Mouse (Mus musculus) megakaryocyte-erythroid progenitor cell, adult 5-6 weeks (primary cell): ENCODE data around the gene Mug2. TPM values are rescaled to one million over a fixed set of nuclear protein-coding genes. Genes with fewer than 3 reads are reported as not detected.
"Not testable (repeated sequence)": the region's sequence is repeated elsewhere in the genome, so short reads cannot be mapped to it uniquely, and the experiment has no call there.

ENCODE experiments used
- ATAC-seq: replicated peaks from 2 replicates; pipeline ENCODE4 v1.8.0; 2016; ENCODE audit warnings: mild to moderate bottlenecking, inconsistent platforms; ENCODE audit not compliant: severe bottlenecking, poor library complexity, low FRiP score, low TSS enrichment
- total RNA-seq, 2 experiments: library from RNA; stranded (forward) in 1 of 2; stranded (reverse) in 1 of 2; fragments of 200-1000, 215-1000 nt in 1 of 2; fragments of >200 nt in 1 of 2; fragmentation: Nextera tagmentation in 1 of 2; gene quantifications; 2 replicates each; pipeline ENCODE4 v1.2.3; 2014 to 2017

The Mug2 gene
- total RNA-seq (2014; fragmentation: Nextera tagmentation), result not detected in 2 replicates
- not detected in 2 replicates for total RNA-seq (2017)

DNA sequence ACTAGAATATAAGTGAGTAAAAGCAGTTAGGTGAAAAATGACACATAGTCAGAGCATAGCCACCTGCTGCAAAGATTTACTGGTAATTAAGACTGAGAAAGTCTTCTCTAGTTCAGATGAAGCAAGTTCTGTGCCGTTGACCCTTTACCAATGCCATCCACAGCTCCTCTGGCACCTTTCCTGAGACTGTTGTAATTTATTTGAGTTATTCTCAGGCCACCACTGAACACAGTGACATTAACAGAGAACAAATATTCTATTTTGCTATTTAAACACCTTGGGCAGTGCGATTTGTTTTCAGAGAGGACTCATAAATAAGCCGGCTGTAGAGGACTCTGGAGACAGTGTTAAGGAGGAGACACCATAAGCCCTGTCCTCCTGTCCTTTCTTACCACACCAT, at the start of gene Mug2:
Gene Mug2 (plus strand): TSS at position 301 of the 400 bp plus-strand sequence.
- ATAC-seq, result not testable (repeated sequence)

DNA sequence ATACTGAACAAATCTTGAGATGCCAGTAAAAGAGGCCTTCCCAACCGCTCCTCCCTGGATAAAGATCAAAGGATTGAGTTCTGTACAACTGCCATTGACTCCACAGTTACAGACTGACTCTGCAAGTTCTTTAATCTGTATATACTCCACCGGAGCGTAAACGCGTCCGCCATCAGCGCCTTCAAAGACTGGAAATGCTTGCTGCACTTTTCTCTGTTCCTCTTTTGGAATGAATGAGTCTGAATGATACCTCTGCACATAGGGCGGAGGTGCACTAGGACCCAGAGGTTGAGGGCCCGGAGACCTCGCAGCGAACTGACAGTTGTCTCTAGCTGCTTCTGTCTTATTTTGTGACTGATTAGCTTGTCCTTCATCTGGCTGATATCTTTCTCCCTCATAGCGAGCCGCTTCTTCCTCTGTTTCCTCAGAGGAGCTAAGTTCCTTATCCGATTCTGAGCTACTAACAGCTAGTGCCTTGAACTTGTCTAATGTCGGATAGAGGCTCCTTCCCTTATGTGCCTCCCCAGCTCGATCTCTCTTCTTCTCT, 48.7 kb upstream of the Mug2 start:
- ATAC-seq, result not testable (repeated sequence)

DNA sequence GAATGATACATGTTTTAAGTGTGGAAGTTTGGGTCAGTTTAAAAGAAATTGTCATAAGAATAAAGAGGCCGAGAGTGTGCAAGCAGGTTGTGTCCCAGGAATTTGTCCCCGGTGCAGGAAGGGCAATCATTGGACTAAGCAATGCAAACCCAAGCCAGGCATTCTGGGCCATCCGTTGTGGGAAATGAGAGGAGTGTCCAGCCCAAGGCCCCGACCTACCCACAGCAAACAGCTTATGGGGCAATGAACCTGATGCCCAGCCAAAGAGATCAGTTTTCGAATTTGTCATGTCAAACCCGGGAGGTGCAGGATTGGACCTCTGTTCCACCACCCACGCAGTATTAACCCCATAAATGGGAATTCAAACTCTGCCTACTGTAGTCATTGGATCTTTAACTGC, 30.9 kb upstream of the Mug2 start:
- no peak for ATAC-seq

DNA sequence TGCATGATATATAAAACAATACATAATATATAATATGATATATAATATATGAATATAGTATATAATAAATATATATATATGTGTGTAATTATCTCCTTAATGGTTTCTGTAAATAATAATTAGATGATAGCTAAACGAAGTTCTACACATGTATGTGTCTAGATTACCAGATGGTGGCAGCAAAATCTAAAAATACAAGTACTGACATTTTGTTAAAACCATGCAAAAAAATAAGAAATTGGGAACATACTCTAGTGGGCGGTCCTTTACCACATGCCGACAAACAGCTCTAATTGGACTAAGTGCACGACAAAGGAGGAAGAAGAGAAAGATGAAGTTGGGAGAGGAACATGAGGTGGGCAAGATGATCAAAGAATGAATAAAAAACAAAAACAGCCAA, 94.3 kb downstream of the Mug2 start:
- no peak for ATAC-seq

DNA sequence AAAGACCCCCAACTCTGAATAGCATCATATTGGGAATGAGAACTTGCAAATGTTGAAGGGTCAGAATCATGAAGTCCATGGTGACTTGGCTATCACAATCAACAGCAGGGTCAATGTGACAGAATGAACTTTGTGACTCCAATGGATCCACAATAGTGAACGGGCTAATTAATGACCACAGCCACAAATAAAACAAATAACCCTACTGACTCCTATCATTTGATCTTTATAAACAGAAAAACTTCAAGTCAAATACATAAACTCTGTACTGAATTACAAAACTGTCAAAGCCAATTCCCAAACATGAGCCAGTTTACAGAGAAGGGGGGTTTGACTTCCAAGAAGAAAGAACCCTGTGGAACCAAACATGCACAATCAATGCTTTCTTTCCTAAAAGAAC, 95.1 kb downstream of the Mug2 start:
- no peak for ATAC-seq

DNA sequence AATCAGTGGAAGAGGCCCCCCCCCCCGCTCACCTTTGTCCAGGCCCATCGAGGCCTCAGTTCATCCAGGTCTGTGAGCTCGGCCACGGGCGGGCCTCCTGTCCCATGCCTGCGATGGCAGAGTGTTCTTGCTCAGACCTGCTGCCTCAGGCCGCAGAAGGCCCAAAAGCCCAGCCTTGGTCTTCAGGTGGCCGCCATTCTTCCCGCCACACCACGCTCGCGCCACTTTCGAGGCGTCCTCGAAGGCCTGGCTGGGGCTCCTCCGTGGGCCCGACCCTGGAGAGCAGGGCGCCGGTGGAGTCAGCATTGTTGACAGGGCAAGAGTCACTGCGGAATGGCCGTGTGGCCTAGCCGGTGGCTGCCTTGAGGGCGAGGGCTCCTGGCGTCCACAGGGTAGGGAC, 110.4 kb downstream of the Mug2 start:
- ATAC-seq, result no peak

DNA sequence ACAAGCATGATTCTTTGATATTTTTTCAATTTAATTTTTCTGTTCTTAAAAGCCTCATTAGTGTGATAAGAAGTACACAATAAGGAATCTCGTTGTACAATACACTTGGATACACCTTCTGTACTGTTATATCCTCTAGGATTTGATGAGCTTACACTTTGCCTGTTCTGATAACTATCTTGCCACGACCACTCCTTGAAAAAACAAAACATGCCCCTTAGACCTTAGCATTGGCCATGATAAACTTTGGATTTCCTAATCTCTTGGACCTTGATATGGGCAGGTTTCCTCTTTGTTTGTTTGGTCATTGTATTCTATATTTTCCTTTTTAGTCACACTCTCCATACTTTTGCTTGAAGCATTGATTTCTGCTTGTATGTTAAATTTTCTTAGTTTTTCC, 123.0 kb downstream of the Mug2 start:
- no peak for ATAC-seq

Other genes starting within 250 kb of the Mug2 start
- not detected in 2 replicates for gene Mug1, start 168.2 kb upstream of the Mug2 start, total RNA-seq (2014; fragmentation: Nextera tagmentation)
- not detected in 2 replicates for gene Mug1, start 168.2 kb upstream of the Mug2 start, total RNA-seq (2017)